Mouse (Mus musculus) bone marrow macrophage, adult 2 months (primary cell): ENCODE measurements around the gene Pld2. TPM values are rescaled to one million over a fixed set of nuclear protein-coding genes. Genes with fewer than 3 reads are reported as not detected.
"Not testable (repeated sequence)": the region's sequence is repeated elsewhere in the genome, so short reads cannot be mapped to it uniquely, and the experiment has no call there.

ENCODE experiments used
- H3K27ac ChIP-seq: 2 replicates; pipeline ENCODE4 v1.5.1; 2012; ENCODE audit warnings: low read depth, low read length; ENCODE audit not compliant: insufficient read depth
- H3K4me1 ChIP-seq: 2 replicates; pipeline ENCODE4 v1.6.1; 2012; ENCODE audit warnings: low read length; ENCODE audit not compliant: control insufficient read depth, insufficient read depth
- H3K4me3 ChIP-seq: 2 replicates; pipeline ENCODE4 v1.5.1; 2012; ENCODE audit warnings: mild to moderate bottlenecking, low read length, moderate library complexity; ENCODE audit not compliant: insufficient read depth
- CTCF ChIP-seq: IDR thresholded peaks from 2 replicates; pipeline ENCODE4 v1.5.1; 2012; ENCODE audit warnings: low read depth, mild to moderate bottlenecking, low read length, moderate library complexity
- POLR2A ChIP-seq: IDR thresholded peaks from 2 replicates; pipeline ENCODE4 v1.6.1; 2012; ENCODE audit warnings: mild to moderate bottlenecking, low read depth, low read length, borderline replicate concordance
- polyA plus RNA-seq: library from polyadenylated mRNA; stranded (reverse); fragments of >200 nt; gene quantifications from 2 replicates; pipeline ENCODE4 v1.2.4, GENCODE M21; 2012; ENCODE audit not compliant: missing spikeins, insufficient read depth, insufficient read length

Pld2 gene
- polyA plus RNA-seq, 1 experiment, result 58.4 TPM

- peak within 1 kb of the TSS; percentile 80 for H3K4me3 ChIP-seq
- peak within 1 kb of the TSS; percentile 67 for H3K27ac ChIP-seq
- TF ChIP-seq CTCF (no peak), POLR2A (peak; percentile 68; the same call in 1 of the 2 replicates)
Measured at GRCm38 (mm10) chr11:70525184-70525678, 14.6 kb upstream of the Pld2 start, which contains the start of gene Psmb6. TSS of gene Psmb6 (plus strand) at chr11:70525367.

DNA sequence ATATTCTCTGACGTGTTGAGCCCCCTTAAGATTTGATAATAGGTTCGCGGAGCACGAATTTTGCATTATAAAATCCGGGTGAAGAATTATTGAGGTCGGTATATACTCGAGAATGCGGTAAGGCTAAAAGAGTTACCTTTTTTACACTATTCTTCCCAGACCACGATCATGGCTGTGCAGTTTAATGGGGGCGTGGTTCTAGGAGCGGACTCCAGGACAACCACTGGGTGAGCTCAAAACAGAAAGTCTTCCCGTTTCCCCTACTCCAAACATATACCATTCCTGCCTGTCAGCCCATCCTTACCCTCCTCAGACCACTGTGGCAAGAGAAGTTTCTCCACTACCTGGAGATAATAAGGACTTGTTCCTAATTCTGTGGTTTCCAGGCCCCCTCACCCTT lies 14.1 kb upstream of the Pld2 start:
- H3K27ac ChIP-seq, result peak overlapping the region; percentile 67
- peaks cover 38% of the 10 kb centered on the region for H3K4me1 ChIP-seq
- peak overlapping the region; percentile 80 for H3K4me3 ChIP-seq
- TF ChIP-seq POLR2A (no peak), CTCF (no peak)

More at GRCm38 (mm10) chr11:70525184-70525678, 14.6 kb upstream of the Pld2 start, which contains the start of gene Psmb6:
- peaks cover 38% of the 10 kb centered on the region for H3K4me1 ChIP-seq

DNA sequence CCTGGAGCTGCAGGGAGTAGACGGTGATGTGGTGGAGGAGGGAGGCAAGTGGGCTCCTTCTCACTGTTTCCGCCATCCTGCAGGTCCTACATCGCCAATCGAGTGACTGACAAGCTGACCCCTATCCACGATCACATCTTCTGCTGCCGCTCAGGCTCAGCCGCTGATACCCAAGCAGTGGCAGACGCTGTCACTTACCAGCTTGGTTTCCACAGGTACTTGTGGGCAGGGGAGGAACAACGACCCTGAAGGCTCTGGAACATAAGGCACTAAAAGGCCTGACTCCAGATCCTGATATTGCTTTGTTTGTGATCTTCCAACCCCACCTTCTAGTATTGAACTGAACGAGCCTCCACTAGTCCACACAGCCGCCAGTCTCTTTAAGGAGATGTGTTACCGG lies 13.7 kb upstream of the Pld2 start:
- Histone ChIP-seq H3K4me3 (peak overlapping the region; percentile 80), H3K4me1 (peaks cover 38% of the 10 kb centered on the region), H3K27ac (0 out of 2 replicates have a peak overlapping the region, but pooled peaks have one; percentile 1)
- TF ChIP-seq POLR2A (no peak), CTCF (no peak)

DNA sequence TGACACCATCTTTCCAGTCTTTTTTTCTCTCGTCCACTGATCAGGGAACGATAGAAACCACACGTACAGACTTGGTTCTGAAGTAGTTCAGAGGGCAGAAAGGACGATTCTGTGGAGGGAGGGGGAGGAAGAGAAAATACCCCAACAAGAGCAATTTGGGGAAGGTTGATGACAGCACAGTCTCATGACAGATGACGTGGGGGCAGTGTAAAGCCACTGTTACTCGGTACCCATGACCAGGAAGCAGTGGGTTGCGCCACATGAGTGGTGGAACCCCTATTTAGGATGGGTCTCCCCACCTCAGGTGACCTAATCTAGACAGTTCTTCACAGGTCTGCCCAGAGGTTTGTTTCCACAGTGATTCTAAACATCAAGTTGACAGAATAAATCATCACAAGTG lies 11.3 kb upstream of the Pld2 start:
- H3K4me3 ChIP-seq, result no peak overlapping the region
- TF ChIP-seq POLR2A (no peak), CTCF (no peak)
- H3K27ac ChIP-seq, result peak overlapping the region; percentile 97
- peaks cover 38% of the 10 kb centered on the region for H3K4me1 ChIP-seq

DNA sequence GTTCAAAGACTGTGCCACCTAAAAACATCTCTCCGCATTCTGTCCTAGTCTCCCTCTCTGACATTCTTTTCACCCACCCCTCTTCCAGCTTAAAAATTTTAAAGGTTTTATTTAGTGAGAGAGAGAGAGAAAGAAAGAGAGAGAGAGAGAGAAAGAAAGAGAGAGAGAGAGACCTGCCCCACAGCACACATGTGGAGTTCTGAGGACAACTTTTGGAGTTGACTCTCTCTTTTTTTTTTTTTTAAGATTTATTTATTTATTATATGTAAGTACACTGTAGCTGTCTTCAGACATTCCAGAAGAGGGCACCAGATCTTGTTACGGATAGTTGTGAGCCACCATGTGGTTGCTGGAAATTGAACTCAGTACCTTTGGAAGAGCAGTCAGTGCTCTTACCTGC lies 8.8 kb upstream of the Pld2 start:
- H3K4me3 ChIP-seq, H3K27ac ChIP-seq: not testable (repeated sequence)
- H3K4me1 ChIP-seq, result peaks cover 35% of the 10 kb centered on the region

- H3K27ac ChIP-seq, result no peak within 1 kb of the TSS
- TF ChIP-seq POLR2A, result no peak
- TF ChIP-seq CTCF, result no peak
- no peak within 1 kb of the TSS for H3K4me3 ChIP-seq
- peaks cover 17% of the 10 kb centered on the region for H3K4me1 ChIP-seq
Measured at GRCm38 (mm10) chr11:70532839-70533238, 7.0 kb upstream of the Pld2 start, which contains the start of gene Gm40193. TSS of gene Gm40193 (minus strand) at chr11:70532939.

GRCm38 (mm10) chr11:70539423-70539822 lies 441 bp upstream of the Pld2 start:
- Histone ChIP-seq H3K4me3 (peak overlapping the region; percentile 78), H3K27ac (peak overlapping the region; percentile 74), H3K4me1 (peaks cover 9% of the 10 kb centered on the region)
- TF ChIP-seq CTCF, result no peak
- no peak for TF ChIP-seq POLR2A

DNA sequence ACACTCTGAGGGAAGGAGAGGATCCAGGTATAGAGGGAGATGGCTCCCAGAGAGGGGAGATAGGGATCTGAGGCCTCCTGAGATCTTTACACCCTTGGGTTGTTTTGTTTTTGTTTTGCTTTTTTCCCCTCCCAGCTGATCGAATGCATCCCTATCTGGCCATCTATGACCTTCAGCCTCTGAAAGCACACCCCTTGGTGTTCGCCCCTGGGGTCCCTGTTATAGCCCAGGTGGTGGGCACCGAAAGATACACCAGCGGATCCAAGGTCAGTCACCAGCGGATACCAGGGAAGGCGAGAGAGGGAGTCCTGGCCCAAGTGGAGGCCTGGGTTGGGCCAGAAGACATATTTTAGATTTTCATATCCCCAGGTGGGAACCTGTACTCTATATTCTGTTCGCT lies 1.1 kb downstream of the Pld2 start:
- Histone ChIP-seq H3K4me3 (peak overlapping the region; percentile 78), H3K27ac (no peak overlapping the region), H3K4me1 (peaks cover 9% of the 10 kb centered on the region)
- TF ChIP-seq POLR2A, result no peak
- no peak for TF ChIP-seq CTCF

GRCm38 (mm10) chr11:70541415-70541814 lies 1.6 kb downstream of the Pld2 start:
- peaks cover 9% of the 10 kb centered on the region for H3K4me1 ChIP-seq
- TF ChIP-seq POLR2A (no peak), CTCF (no peak)
- H3K4me3 ChIP-seq, result no peak overlapping the region
- H3K27ac ChIP-seq, result no peak overlapping the region

GRCm38 (mm10) chr11:70544496-70544895 lies 4.6 kb downstream of the Pld2 start:
- Histone ChIP-seq H3K4me1 (peaks cover 7% of the 10 kb centered on the region; the same call in 1 of the 2 replicates), H3K27ac (no peak overlapping the region), H3K4me3 (no peak overlapping the region)
- no peak for TF ChIP-seq POLR2A
- TF ChIP-seq CTCF, result no peak

DNA sequence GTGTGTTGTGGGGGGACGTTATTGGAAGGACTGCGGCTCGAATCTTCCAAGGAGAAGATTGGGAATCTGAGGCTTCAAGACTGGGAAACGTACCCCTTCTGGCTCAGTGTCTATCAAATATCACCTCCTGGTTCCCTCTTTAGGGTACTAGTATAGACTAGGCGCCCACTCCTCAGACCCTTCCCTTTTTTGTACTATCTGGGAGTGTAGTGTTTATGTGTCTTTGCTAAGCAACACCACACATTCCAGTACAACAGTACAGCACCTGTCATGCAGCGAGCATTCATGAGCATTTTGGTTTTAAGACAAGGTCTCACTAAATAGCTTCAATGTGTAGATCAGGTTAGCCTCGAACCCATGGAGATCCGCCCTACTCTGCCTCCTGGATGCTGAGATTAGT lies 11.7 kb downstream of the Pld2 start:
- H3K4me3 ChIP-seq, result no peak overlapping the region
- no peak overlapping the region for H3K27ac ChIP-seq
- TF ChIP-seq CTCF (no peak), POLR2A (no peak)
- 0 out of 2 replicates have a peak, but pooled peaks cover 2% of the 10 kb centered on the region for H3K4me1 ChIP-seq
